Mouse (Mus musculus): Measurements from ENCODE around the gene Kcnj6. TPM values are rescaled to one million over a fixed set of nuclear protein-coding genes. Genes with fewer than 3 reads are reported as not detected.

The Kcnj6 gene
- total RNA-seq, 1 experiment, result not detected

DNA sequence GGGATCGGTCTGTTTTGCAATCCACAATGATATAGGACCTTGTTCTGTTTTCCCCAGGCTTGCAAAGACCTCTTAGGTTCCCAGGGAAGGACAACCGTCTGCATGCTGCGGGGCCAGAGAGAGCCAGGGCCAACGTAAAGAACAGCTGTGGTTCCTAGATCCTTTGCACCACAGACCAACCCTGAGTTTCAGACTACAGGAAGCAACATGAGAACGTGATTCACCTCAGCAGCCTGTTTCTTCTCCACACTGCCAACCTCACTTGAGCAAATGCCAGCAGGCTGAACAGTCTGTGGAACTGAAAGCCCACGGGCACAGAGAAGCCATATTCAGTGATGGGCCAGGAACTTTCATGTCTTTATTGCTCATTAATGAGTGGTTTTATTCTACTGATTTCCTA lies 241.1 kb downstream of the Kcnj6 start:
- in situ Hi-C loops (cut with MboI; ENCODE audit: low sequenced_read_pairs in 2 of 2, unreplicated experiment in 2 of 2), result no loop called here
- no peak overlapping the region for H3K27ac ChIP-seq (ENCODE audit: insufficient read depth, low read depth, low read length, poor library complexity, severe bottlenecking)

DNA sequence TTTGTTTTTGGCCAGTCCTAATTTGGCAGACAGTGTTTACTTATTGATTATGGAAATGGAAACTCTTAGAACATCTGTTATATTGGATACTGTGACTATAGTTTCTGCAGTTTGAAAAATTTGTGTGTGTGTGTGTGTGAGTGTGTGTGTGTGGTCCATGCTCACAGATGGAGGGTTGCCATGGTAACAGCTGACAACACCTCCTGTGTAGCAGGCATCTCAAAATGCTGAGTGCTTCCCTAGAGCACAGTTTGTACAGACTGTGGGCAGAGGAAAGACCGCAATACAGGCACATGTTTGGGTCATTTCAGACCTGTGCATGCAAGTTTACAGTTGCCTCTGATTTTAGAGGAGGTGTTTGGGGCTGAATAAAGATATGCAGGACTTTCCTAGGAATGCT lies 244.0 kb downstream of the Kcnj6 start:
- TF ChIP-seq HCFC1 (IDR thresholded peaks at IDR 0.05; ENCODE audit: borderline replicate concordance, insufficient read depth, low read length) (no peak), ZC3H11A (IDR thresholded peaks at IDR 0.05; ENCODE audit: borderline replicate concordance, low read depth, low read length) (no peak), CHD2 (IDR thresholded peaks at IDR 0.05; ENCODE audit: low read depth, low read length) (no peak), MAFK (IDR thresholded peaks at IDR 0.05; ENCODE audit: insufficient read depth, low read depth, low read length) (no peak), ZNF384 (IDR thresholded peaks at IDR 0.05; ENCODE audit: low read depth, low read length) (no peak)
- no peak overlapping the region for H3K4me3 ChIP-seq (ENCODE audit: insufficient read depth in 1 of 2, low read depth in 1 of 2, low read length in 2 of 2, poor library complexity in 1 of 2, severe bottlenecking in 1 of 2)
- no peaks in the 10 kb centered on the region for H3K36me3 ChIP-seq (ENCODE audit: control insufficient read depth, insufficient read depth, low read length, poor library complexity, severe bottlenecking)
- DNase-seq (ENCODE audit: low read depth, low spot score), result no peak
- H3K27ac ChIP-seq (ENCODE audit: insufficient read depth, low read depth, low read length, poor library complexity, severe bottlenecking), result no peak overlapping the region
- no peaks in the 10 kb centered on the region for H3K9me3 ChIP-seq (ENCODE audit: control insufficient read depth, insufficient read depth, low read depth, low read length)
- H3K4me1 ChIP-seq (ENCODE audit: control insufficient read depth in 2 of 2, insufficient read depth in 2 of 2, low read length in 2 of 2, poor library complexity in 1 of 2), result 0 out of 4 replicates have a peak, but pooled peaks cover 3 to 5% of the 10 kb centered on the region in 2 experiments
- in situ Hi-C loops (cut with MboI; ENCODE audit: low sequenced_read_pairs in 2 of 2, unreplicated experiment in 2 of 2), result no loop called here
- no peak overlapping the region for H3K9ac ChIP-seq (ENCODE audit: insufficient read depth, low read depth, low read length, poor library complexity, severe bottlenecking)

More for the DNA sequence above, 241.1 kb downstream of the Kcnj6 start:
- DNase-seq (ENCODE audit: low read depth, low spot score), result no peak
- no peak overlapping the region for H3K9ac ChIP-seq (ENCODE audit: insufficient read depth, low read depth, low read length, poor library complexity, severe bottlenecking)
- no peak overlapping the region for H3K4me3 ChIP-seq (ENCODE audit: insufficient read depth in 1 of 2, low read depth in 1 of 2, low read length in 2 of 2, poor library complexity in 1 of 2, severe bottlenecking in 1 of 2)
- TF ChIP-seq ZC3H11A (IDR thresholded peaks at IDR 0.05; ENCODE audit: borderline replicate concordance, low read depth, low read length) (no peak), HCFC1 (IDR thresholded peaks at IDR 0.05; ENCODE audit: borderline replicate concordance, insufficient read depth, low read length) (no peak), MAFK (IDR thresholded peaks at IDR 0.05; ENCODE audit: insufficient read depth, low read depth, low read length) (no peak)
- no peaks in the 10 kb centered on the region for H3K9me3 ChIP-seq (ENCODE audit: control insufficient read depth, insufficient read depth, low read depth, low read length)
- H3K4me1 ChIP-seq (ENCODE audit: control insufficient read depth in 2 of 2, insufficient read depth in 2 of 2, low read length in 2 of 2, poor library complexity in 1 of 2), result peaks cover 5 to 17% of the 10 kb centered on the region in 2 experiments; a peak in 3 of 4 replicates
- no peaks in the 10 kb centered on the region for H3K36me3 ChIP-seq (ENCODE audit: control insufficient read depth, insufficient read depth, low read length, poor library complexity, severe bottlenecking)

DNA sequence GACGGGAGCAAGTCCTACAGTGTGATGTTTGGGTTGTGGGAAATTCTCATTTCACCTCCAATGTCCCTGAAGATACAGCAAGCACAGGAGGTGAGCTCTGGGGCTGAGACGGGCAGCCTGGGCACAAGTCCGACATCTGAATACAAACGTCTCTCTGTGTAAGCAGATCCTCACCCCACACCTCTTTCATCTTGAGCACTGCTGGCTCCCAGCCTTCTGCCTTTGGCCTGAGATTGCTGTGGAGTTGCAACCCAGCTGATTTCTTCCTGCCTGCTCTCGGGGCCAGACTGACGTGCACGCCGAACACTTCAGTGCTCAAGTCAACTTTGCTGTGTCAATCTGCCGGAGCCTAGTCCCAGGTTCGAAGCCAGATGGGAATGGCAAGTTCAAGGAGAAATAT lies 244.7 kb downstream of the Kcnj6 start:
- Histone ChIP-seq H3K4me3 (ENCODE audit: insufficient read depth in 1 of 2, low read depth in 1 of 2, low read length in 2 of 2, poor library complexity in 1 of 2, severe bottlenecking in 1 of 2) (0 out of 4 replicates have a peak overlapping the region, but pooled peaks of 1 of the 2 experiments have one; percentile 19), H3K9me3 (ENCODE audit: control insufficient read depth, insufficient read depth, low read depth, low read length) (no peaks in the 10 kb centered on the region), H3K9ac (ENCODE audit: insufficient read depth, low read depth, low read length, poor library complexity, severe bottlenecking) (no peak overlapping the region), H3K4me1 (ENCODE audit: control insufficient read depth in 2 of 2, insufficient read depth in 2 of 2, low read length in 2 of 2, poor library complexity in 1 of 2) (0 out of 4 replicates have a peak, but pooled peaks cover 1 to 3% of the 10 kb centered on the region in 2 experiments), H3K36me3 (ENCODE audit: control insufficient read depth, insufficient read depth, low read length, poor library complexity, severe bottlenecking) (no peaks in the 10 kb centered on the region), H3K27ac (ENCODE audit: insufficient read depth, low read depth, low read length, poor library complexity, severe bottlenecking) (no peak overlapping the region)
- TF ChIP-seq MAFK (IDR thresholded peaks at IDR 0.05; ENCODE audit: insufficient read depth, low read depth, low read length) (no peak), ZC3H11A (IDR thresholded peaks at IDR 0.05; ENCODE audit: borderline replicate concordance, low read depth, low read length) (no peak), CHD2 (IDR thresholded peaks at IDR 0.05; ENCODE audit: low read depth, low read length) (no peak), HCFC1 (IDR thresholded peaks at IDR 0.05; ENCODE audit: borderline replicate concordance, insufficient read depth, low read length) (no peak), ZNF384 (IDR thresholded peaks at IDR 0.05; ENCODE audit: low read depth, low read length) (no peak)
- in situ Hi-C loops (cut with MboI; ENCODE audit: low sequenced_read_pairs in 2 of 2, unreplicated experiment in 2 of 2), result no loop called here
- no peak for DNase-seq (ENCODE audit: low read depth, low spot score)

DNA sequence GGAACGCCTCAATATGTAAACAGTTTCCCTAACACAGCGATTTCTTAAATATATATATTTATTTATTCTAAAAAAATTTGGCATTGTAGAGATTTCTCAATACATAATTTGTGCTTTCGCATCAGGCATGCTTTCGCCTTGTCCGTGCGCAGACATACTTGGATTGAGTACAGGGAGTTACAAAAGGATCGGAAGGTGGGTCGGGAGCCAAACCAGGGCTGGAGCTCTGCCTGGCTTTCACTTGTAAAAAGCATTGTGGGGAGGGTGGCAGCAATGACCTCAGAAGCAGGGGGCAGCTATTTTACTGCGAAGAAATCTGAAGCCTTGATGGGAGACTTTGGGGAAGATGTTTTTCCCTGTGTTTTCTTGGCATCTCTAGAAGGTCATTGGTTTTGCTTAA lies 252.5 kb downstream of the Kcnj6 start:
- H3K4me3 ChIP-seq (ENCODE audit: insufficient read depth in 1 of 2, low read depth in 1 of 2, low read length in 2 of 2, poor library complexity in 1 of 2, severe bottlenecking in 1 of 2), result no peak overlapping the region; a peak in 1 of 4 replicates
- H3K9me3 ChIP-seq (ENCODE audit: control insufficient read depth, insufficient read depth, low read depth, low read length), result no peaks in the 10 kb centered on the region
- no peak overlapping the region for H3K27ac ChIP-seq (ENCODE audit: insufficient read depth, low read depth, low read length, poor library complexity, severe bottlenecking)
- in situ Hi-C loops (cut with MboI; ENCODE audit: low sequenced_read_pairs in 2 of 2, unreplicated experiment in 2 of 2), result no loop called here
- peaks cover 3 to 7% of the 10 kb centered on the region in 2 experiments; a peak in 3 of 4 replicates for H3K4me1 ChIP-seq (ENCODE audit: control insufficient read depth in 2 of 2, insufficient read depth in 2 of 2, low read length in 2 of 2, poor library complexity in 1 of 2)
- H3K36me3 ChIP-seq (ENCODE audit: control insufficient read depth, insufficient read depth, low read length, poor library complexity, severe bottlenecking), result no peaks in the 10 kb centered on the region
- H3K9ac ChIP-seq (ENCODE audit: insufficient read depth, low read depth, low read length, poor library complexity, severe bottlenecking), result no peak overlapping the region
- no peak for DNase-seq (ENCODE audit: low read depth, low spot score)
- no peak for TF ChIP-seq CHD2 (IDR thresholded peaks at IDR 0.05; ENCODE audit: low read depth, low read length)
- TF ChIP-seq ZNF384 (IDR thresholded peaks at IDR 0.05; ENCODE audit: low read depth, low read length), result no peak
- no peak for TF ChIP-seq HCFC1 (IDR thresholded peaks at IDR 0.05; ENCODE audit: borderline replicate concordance, insufficient read depth, low read length)
- no peak for TF ChIP-seq MAFK (IDR thresholded peaks at IDR 0.05; ENCODE audit: insufficient read depth, low read depth, low read length)
- no peak for TF ChIP-seq ZC3H11A (IDR thresholded peaks at IDR 0.05; ENCODE audit: borderline replicate concordance, low read depth, low read length)

All from ES-E14 (cell line).